Mouse (Mus musculus) neural tube, postnatal 0 days (tissue): ENCODE results near the gene Svs6. TPM values are rescaled to one million over a fixed set of nuclear protein-coding genes. Genes with fewer than 3 reads are reported as not detected.

ENCODE experiments used
- microRNA-seq: library from miRNA; unstranded; fragments of <30 nt; microRNA quantifications from one replicate; pipeline ENCODE4, GENCODE M21; 2016
- polyA plus RNA-seq: library from polyadenylated mRNA; unstranded; fragments of >200 nt; fragmentation: Nextera tagmentation; extraction: Ambion mirVana; gene quantifications from 2 replicates; pipeline ENCODE4 v1.2.1, GENCODE M21; 2015

The Svs6 gene
- polyA plus RNA-seq = not detected in 2 replicates

DNA sequence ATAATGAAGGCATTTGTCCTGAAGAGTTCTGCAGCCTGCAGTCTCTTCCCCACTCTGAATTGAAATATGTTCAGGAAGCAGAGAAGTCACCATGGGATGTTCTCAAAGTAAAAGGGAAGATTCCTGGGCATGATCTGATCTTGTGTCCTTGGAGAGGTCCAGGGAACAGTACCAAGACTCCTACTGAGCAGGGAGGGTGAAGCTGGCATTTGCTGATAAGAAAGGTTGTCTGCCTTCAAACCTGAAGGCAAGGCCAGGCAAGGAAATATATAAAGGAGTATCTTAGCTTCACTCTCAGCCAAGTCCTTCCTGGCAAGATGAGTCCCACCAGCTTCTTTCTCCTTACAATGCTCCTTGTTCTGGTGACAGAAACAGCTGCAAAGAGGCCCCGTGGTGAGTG is at the start of gene Svs6:
Gene Svs6, plus strand, starts transcription at position 301 of the 400 bp plus-strand sequence.

DNA sequence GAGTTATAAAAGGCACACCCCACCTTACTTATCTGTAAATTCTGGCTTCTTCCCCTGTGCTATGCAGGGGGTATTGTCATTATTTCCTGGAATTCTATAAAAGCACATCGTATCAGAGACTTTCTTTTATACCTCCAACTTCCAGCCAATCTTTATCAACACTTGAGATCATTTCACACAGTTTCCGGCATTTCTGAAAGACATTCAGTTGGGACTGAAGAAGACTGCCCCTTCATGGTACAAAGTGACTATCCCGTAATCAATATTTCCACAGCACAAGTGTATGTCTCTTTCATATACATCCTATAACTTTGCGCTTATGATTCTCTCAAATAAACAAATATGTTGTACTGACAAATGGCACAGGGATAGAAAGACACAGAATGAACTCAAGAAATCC is 38.2 kb upstream of the Svs6 start, which contains the start of gene Svs4:
Gene Svs4, minus strand, starts transcription at position 101 of the 400 bp plus-strand sequence.

GRCm38 (mm10) chr2:164288968-164289367 is 27.6 kb upstream of the Svs6 start, which contains the start of gene Svs3a:
TSS of gene Svs3a (plus strand) at chr2:164289268.

DNA sequence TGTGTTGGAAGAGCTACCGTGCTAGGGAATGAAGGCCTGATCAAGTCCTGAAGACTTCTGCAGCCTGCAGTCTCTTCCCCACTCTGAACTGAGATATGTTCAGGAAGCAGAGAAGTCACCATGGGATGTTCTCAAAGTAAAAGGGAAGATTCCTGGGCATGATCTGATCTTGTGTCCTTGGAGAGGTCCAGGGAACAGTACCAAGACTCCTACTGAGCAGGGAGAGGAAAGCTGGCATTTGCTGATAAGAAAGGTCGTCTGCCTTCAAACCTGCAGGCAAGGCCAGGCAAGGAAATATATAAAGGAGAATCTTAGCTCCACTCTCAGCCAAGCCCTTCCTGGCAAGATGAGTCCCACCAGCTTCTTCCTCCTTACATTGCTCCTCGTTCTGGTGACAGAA is 15.9 kb downstream of the Svs6 start, which contains the start of gene Svs5:
Gene Svs5, plus strand, starts transcription at position 301 of the 400 bp plus-strand sequence.

Small RNA genes lying within 50 kb of the gene (microRNA-seq; reads per million reads assigned to microRNA genes)
- gene Mir7678 = not detected

Other genes with a start within 250 kb of the Svs6 start
- gene Stk4, start 246.4 kb upstream of the Svs6 start, polyA plus RNA-seq = 10.0 and 10.6 TPM in 2 replicates
- gene Tomm34, start 245.6 kb upstream of the Svs6 start, polyA plus RNA-seq = 37.3 and 38.0 TPM in 2 replicates
- gene Kcns1, start 145.6 kb upstream of the Svs6 start, polyA plus RNA-seq = 3.9 and 4.2 TPM in 2 replicates
- gene Wfdc5, start 134.0 kb upstream of the Svs6 start, polyA plus RNA-seq = not detected in 2 replicates
- not detected in 2 replicates for gene Wfdc12, start 126.1 kb upstream of the Svs6 start, polyA plus RNA-seq
- gene Wfdc15a, start 116.6 kb upstream of the Svs6 start, polyA plus RNA-seq = not detected in 2 replicates
- gene Wfdc15b, start 95.1 kb upstream of the Svs6 start, polyA plus RNA-seq = not detected in 2 replicates
- gene Svs2, start 78.3 kb upstream of the Svs6 start, polyA plus RNA-seq = not detected in 2 replicates
- gene Svs3b, start 60.1 kb upstream of the Svs6 start, polyA plus RNA-seq = not detected in 2 replicates
- not detected in 2 replicates for gene Svs4, start 38.3 kb upstream of the Svs6 start, polyA plus RNA-seq
- gene Svs3a, start 27.5 kb upstream of the Svs6 start, polyA plus RNA-seq = not detected in 2 replicates
- gene Svs5, start 16.0 kb downstream of the Svs6 start, polyA plus RNA-seq = not detected in 2 replicates
- gene Slpi, start 72.3 kb downstream of the Svs6 start, polyA plus RNA-seq = 0.51 and 1.1 TPM in 2 replicates
- 0.49 and 0.68 TPM in 2 replicates for gene Rbpjl, start 86.4 kb downstream of the Svs6 start, polyA plus RNA-seq
- 15.4 and 15.8 TPM in 2 replicates for gene Matn4, start 88.4 kb downstream of the Svs6 start, polyA plus RNA-seq
- 42.5 and 43.9 TPM in 2 replicates for gene Sdc4, start 127.1 kb downstream of the Svs6 start, polyA plus RNA-seq
- gene Sys1, start 140.2 kb downstream of the Svs6 start, polyA plus RNA-seq = 113 and 120 TPM in 2 replicates
- 14.5 and 16.2 TPM in 2 replicates for gene Gm20458, start 144.2 kb downstream of the Svs6 start, polyA plus RNA-seq
- not detected in 2 replicates for gene Trp53tg5, start 157.0 kb downstream of the Svs6 start, polyA plus RNA-seq
- 41.5 and 45.7 TPM in 2 replicates for gene Dbndd2, start 169.4 kb downstream of the Svs6 start, polyA plus RNA-seq
- gene Pigt, start 180.8 kb downstream of the Svs6 start, polyA plus RNA-seq = 117 and 135 TPM in 2 replicates
- 0.62 and 0.65 TPM in 2 replicates for gene Wfdc2, start 245.7 kb downstream of the Svs6 start, polyA plus RNA-seq